Mouse (Mus musculus) megakaryocyte, adult 5-6 weeks (primary cell): ENCODE results near the gene Olfm1. TPM values are rescaled to one million over a fixed set of nuclear protein-coding genes. Genes with fewer than 3 reads are reported as not detected.
A peak's percentile ranks its signal among the peaks of the same experiment; 100 is the strongest.

Experiments
- ATAC-seq: 2 replicates; pipeline ENCODE4 v1.8.0; 2016; ENCODE audit warnings: mild to moderate bottlenecking, inconsistent platforms; ENCODE audit not compliant: poor library complexity, severe bottlenecking
- total RNA-seq, 2 experiments: library from RNA; stranded (forward) in 1 of 2; stranded (reverse) in 1 of 2; fragments of 153-499, 151-499 nt in 1 of 2; fragments of 221-1000, 200-1000 nt in 1 of 2; gene quantifications; 2 replicates each; pipeline versions ENCODE4 v1.2.3 to v1.2.4; 2015 to 2017

The Olfm1 gene
- total RNA-seq (2015): 101 and 108 TPM in 2 replicates
- 66.1 and 67.4 TPM in 2 replicates for total RNA-seq (2017)

DNA sequence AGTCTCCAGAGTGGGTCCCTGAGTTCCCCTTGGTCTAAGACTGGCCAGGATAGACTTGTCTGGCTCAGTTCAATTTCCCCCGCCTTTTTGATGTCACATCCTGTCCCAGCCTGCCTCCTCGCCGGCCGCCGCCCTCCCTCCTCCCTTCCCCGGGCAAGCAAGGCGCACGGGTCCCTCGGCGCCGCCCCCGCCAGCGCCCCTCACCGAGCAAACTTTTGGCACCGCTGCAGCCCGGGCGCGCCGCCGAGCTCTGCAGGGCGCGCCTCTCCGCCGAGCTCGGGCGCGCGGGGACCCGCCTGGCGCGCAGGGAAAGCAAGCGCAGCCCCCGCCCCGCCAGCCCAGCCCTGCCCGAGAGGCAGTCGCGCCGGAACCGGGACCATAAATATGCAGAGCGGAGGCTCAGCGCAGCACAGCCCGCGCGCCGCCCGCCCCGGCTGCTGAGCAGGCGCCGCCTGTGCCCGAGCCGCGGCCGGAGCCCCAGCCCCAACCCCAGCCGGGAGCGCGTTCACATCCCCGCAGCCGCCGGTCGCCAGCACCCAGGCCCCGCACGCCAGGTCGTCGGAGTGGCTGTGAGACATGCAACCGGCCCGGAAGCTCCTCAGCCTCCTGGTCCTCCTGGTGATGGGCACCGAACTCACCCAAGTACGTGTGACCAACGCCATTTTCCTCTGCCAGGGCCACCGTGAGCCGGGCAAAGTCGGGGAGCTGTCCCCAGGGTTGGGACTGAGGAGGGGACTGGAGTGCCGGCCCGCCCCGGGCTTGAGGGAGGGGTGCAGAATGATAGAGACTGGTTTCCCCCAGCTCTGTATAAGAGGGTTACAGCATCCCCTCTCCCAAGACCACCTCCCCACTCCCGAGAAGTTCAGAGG, at the start of gene Olfm1:
Gene Olfm1, plus strand, starts transcription at position 172 of the 869 bp plus-strand sequence.
- peak; percentile 40; the same call in 1 of the 2 replicates for ATAC-seq

DNA sequence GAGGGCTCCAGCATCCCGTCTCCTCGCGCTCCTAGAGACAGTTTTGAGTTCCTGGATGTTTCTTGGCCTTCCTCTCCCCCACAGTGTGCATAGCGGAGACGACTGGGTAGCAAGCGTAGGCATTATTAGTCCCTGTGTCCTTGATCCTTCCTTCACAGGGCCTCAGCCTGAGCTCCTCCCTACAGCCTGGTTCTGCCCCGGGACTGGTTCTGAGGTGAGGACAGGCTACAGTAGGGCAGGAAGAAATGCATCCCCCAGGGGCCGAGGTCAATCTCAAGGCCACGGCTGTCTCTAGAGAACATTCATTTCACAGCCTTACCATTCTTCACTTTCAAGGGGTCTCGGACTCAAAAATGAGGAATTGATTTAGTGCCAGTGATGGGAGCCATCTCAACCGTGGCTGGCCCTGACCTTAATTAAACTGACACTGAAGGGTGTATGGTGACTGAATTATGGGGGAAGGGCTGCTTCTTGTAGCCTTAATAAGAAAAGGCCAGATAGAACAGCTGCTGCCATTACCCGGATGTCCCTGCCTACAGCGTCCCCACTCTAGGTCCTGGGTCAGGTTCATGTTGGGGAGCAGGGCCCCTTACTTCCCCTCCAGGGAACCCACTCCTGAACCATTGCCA, 49.3 kb upstream of the Olfm1 start:
- ATAC-seq: no peak

DNA sequence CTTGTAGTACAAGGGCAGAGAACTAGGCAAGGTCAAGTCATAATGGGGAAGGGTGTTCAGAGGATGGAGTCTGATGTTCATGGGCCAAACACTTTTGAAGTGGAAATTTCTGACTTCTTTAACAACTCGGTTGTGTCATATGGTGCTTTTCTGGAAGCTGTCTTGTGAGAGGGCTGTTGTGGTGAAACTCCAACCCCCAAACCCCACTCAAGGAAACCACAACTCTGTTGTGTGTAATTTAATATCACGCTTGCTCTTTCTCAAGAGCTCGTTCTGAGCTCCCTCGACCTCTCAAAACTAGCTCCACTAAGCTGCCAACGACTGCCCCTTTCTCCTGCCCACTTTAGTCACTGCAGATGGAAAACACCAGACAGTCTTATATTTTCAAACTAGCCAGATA, 47.1 kb upstream of the Olfm1 start:
- ATAC-seq: peak; percentile 27; the same call in 1 of the 2 replicates

DNA sequence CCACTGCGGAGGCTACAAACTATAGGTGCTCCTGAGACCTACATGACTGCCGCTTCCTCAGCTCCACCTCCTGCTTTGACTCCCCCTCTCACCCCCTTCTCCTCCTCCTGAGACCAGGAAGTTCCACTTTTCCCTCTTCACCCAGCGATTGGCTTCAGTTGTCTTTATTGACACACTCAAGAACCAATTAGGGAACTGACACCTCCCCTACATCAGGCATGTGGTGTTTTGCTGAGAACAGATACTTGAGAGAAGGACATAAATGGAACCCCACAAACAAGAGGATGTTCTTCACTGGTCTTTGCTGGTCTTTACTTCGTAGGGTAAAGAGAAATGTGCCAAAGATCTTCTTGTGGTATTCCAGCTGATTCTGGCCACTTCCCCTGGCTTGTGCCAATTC, 46.6 kb upstream of the Olfm1 start:
- ATAC-seq: peak; percentile 82

DNA sequence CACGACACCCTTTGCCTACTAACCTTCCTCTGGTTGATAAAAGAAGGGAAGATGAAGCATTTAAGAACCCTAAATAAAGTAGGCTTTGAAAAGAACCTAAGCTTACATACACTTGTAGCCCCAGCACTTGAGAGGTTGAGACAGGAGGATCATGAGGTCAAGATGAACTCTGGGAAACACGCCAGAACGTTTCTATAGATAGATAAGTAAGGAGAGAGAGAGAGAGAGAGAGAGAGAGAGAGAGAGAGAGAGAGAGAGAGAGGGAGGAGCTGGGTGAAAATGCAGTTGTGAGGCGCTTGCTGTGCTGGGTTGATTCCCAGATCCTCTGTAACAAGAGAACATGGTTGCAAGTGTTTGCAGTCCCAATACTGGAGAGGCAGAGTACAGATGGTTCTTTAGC, 46.1 kb upstream of the Olfm1 start:
- no peak for ATAC-seq

DNA sequence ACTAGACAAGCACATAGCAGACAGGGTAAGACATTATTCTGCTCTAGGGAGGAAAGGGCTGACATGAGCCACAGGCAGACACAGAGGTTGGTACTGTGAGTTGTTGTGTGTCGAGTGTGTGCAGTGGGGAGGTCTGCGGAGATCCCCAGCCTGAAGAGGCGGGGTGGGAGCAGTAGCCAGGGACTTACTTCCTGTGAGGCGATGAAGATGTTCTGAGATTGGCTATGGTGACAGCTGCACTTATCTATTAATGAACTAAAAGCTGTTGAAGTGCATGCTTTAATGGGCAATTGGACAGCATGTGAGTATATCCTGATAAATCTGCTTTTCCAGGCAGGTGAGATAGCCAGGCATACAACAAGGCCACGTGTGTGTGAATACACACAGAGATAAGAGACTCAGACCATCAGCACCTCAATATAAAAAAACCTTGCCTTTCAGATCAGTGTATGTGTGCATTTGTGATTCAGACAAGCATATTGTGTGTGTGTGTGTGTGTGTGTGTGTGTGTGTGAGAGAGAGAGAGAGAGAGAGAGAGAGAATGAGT, 45.5 kb upstream of the Olfm1 start:
- ATAC-seq: no peak

DNA sequence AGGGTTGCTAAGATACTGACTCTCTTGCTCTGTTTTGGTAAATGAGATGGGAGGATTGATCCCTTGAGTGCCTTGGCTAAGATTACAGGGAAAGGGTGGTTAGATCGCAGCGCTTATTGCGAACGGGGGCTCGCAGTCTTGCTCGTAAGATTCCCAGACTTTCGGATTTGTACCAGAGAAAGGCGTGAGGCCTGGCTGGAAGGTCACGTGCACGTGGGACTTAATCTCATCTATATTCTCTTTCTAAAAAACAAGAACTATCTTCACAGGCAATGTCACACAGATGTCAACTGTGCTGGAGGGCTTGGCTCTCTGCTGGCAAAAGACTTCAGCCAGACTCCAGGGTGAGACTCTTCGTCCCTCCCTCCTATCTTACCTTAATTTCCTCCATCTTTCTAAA, 43.1 kb upstream of the Olfm1 start:
- no peak for ATAC-seq

DNA sequence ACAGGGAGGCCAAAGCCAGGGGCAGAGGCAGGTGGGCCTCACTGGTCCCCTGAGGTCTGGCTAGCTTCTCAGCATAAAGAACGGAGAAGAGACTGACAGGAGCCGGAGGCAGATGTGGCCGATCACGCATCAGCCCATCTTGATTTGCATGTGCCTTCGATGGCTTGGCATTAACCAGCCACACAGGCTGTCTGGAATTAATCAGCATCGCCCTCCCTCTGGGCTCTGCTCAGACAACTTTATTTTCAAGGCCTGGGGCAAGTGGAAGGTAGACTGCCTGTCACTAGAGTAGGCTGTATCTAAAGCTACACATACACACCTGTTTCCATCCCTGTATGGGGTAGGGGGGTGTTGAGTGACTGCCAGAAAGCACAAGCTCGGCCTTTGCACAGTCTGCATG, 32.2 kb upstream of the Olfm1 start:
- no peak for ATAC-seq

DNA sequence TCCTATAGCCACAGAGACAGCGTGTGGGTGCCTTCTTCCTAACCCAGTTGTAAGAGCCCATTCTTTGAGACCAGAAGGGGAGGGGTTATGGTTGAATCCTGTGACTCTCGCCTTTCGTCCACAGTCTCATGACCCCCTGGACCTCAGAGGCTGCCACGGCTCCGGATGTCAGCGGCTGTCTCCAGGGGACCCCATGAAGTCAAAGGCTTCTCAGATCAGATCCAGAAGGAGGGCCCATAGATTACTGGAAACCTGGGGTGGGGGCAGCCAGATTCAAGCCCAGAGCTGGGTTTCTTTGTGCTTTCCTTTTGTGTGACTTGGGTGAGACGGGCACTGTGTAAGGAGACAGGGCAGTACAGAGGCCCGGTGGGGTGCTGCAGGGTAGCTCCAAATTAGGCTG, 27.2 kb upstream of the Olfm1 start:
- no peak for ATAC-seq

DNA sequence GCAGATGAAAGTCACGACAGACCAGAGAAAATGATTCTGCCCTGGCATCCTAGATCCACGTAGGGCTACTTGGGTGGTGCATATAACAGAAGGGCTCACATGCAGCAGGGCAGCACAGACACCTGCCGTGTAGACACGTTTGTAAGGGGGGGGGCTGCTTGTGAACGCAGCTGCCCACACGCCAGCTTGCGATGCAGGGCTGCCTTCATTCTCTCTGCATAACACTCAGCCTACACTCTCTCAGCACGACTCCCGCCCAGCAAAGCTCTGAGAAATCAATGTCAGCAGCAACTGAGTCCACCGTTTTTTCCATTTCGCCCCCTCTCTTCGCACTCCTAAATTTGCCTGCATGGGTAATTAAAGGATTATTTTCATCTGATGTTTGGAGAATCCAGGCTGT, 23.5 kb upstream of the Olfm1 start:
- ATAC-seq: no peak

DNA sequence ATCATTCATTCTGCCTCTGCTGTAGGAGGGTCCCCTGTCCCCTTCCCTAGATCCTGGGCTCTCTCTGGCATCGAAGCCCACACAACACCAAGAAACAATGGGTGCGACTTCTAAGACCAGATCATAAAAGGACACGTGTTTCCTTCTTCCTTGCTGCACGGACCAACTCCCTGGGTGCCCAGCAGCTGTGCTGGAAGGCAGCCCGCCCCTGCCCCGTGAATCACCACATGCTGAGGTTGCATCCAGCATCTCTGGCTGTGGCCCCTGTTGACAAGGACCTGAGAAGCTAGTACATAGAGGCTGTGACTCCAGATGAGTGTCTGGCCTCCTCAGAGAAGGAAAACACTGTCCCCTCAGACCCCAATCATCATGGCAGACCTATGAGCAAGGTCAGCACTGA, 20.8 kb upstream of the Olfm1 start:
- no peak for ATAC-seq

DNA sequence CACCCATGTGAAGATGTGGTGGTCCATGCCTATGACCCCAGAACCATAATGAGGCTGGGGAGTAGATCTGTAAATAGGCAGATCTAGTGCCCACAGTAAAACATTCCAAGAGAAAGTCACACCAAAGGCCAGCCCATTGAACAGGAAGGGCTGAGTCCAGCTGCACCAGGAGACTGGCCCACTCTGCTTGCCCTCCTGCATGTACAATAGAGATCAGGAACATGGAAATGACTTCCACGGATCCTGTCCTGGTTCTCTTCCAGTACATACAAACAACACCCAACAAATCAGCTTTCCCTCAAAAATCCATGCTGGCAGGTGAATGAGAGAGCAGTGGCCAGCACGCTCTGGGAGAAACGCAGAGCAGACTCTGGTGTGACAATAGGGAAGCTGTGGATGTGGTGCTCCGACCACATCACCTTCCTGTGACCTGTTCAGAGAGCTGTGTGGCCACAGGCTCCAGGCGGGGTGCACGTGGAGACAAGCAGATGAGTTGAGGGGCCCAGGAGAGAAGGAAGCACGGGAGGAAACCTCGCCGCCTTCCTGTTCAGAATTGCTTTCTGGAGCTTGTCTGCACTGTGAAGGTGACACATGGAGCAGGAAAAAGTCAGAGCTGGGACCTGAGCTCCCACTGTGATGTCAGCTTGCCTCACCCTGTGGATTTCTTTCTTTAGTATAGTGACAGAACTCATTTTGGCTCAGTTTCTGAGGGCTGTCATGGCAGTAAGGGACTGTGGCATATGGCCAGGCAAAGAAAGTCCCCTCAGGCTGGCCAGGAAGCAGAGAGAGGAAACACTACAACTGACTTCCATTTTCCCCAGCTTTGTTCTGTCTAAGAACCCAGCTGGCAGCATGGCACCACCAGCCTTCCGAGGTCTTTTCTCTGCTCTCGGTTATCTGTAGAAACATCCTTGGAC, 19.3 kb upstream of the Olfm1 start:
- ATAC-seq: peak; percentile 83

DNA sequence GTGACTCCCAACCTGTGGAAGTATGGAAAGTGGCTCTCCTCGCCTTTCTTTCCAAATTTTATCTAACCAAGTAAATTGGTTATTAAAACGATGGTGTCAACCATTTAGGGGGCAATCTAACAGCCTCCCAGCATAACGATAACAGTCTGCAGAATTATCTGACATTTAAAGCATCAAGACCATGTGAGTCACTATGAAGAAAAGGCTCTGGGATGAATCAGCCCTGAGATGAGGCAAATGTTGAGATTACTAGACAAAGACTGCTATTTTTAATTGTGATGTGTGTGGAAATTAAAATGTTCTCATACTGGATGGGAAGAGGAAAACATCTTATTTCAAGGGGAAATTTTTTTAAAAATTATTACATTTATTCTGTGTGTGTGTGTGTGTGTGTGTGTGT, 18.4 kb upstream of the Olfm1 start:
- no peak for ATAC-seq

DNA sequence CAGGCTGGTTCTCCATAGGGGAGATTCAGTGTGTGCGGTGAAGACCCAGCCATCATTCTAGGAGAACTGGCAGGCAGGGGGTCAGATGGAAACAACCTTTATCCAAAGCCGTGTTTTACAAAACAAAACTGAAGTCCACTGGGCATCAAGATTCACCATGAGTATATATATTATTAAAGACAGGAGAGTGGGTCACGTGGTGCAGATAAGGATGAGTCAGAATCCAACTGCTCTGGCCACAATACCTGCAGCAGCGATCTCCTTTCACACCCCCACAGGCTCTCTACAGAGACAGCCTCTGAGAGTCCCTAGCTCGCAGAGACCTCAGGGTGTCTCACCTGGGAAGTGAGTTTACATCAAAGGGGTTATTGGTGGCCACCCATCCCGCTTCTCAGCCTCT, 14.2 kb upstream of the Olfm1 start:
- no peak for ATAC-seq

DNA sequence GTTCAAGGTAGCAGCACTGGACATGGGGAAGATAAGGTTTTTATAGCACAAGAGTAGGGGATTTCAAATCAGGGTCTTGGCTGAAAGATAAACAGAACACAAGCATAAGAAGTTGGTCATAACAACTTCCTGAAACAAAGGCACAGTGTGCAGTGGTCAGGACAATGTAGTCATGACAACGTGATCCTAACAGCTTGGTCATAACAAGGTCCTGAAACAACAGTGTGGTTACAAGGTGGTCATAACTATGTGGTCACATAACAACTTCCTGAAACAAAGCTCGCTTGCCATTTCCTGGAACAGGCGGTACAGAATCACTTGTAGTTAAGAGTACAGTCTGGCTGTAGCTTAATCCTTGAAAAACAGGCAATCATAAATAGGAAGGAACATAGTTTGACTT, 12.7 kb upstream of the Olfm1 start:
- ATAC-seq: peak; percentile 99

DNA sequence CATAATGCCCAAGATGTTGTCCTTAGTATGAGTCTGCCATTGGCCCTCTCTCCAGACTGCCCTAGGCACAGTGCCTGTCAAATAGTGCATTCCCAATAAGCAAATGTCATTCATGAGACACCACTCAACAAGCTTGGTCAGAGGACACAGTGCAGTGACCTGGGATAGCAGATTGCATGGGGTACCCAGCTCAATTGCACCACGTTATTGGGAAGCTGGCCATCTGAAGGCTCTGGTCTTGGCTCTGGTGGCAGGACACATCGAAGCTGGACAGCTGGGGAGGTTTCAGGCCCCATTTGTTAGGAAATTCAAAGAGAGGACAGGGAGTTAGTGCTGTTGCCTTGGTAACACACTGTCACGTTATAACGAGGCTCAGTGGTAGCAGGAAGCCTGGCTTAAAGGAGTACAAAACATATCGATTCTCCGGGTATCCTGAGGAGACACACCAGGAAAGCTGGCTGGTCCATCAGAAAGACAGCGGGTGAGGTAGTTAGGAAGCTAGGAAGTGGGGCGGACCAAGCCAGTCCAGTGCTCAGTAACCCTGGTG, 4.3 kb upstream of the Olfm1 start:
- no peak for ATAC-seq

DNA sequence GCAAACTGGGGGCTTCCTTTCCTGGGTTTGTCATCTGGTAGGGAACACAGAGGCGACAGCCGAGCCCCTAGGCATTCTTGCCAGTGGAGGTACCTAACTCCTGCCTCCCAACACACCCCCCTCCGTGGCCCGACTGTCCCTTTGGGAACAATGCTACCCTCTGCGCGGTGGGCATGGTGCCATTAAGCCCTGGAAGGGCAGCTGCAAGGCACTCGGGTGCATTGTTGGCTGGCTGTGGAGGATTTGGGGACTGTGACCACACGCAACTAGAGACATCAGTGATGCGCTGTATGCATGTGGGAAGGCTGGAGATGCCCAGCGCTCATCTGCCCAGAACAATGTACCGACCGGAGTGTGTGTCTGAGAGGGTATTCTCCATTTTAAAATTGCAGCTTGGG, 897 bp downstream of the Olfm1 start:
- no peak for ATAC-seq

DNA sequence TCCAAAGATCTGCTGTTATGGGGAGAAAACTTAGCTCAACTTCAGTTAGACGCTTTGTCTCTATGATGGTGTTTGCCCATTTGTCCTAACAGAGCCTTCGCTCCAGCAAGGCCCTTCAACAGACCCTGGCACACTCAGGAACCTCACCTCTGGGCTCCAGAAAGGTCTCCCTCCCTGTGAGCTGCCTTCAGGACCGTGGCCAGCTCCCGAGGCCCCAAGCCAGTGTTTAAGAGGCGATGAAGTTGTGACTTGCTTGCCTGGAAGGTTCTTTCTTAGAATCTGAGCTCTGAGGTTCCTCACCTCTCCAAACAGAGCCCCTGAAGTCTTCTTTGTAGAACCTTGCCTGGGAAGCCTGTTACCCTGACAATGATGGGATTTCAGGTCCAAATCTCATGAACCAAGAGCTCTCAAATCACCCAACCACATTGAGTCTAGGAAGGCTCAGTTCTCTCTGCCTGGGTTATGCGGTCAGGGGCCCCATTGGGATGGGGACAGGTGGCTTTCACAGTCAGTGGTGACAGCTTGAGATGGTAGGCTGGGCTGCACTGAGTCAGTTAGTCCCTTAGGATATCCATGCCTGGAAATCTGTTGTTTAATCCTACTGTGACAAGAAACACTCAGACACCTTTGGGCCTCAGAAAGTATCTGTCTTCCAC, 2.3 kb downstream of the Olfm1 start:
- no peak for ATAC-seq

DNA sequence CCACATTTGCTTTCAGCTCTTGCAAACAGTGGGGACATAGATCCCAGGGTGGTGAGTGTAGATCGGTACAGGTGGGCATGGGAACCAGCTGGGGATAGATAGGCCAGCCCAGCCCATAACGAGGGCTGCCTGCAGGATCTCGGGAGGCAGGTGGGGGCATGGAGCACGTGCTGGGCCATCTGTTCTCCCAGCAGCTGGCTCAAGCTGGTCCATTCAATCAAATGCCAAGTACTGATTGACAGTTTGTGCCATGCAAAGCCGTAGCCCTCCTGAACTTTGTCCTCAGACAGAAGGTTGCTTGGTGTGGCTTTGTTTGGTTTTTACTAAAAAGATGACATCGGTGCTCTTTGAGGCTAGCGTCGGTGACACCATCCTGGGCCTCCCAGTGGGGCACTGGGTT, 2.9 kb downstream of the Olfm1 start:
- no peak for ATAC-seq

DNA sequence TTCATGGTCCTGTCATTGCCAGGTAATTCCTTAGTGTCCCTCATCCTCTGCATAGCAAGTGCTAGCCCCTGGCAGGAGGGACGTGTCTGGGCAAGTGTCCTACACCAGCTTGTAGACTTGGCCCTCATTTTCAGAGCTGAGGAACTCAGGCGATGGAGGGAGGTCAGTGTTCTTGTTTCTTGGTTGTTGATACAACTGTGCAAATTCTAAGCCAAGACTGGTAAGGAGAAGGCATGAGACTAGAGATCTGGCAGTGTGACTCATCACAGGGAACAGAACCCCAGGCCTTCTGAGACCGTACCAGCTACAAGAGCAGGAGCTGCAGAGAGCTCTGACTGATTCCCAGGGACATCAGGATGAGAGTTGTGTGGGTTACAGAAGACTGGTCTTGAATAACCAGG, 8.6 kb downstream of the Olfm1 start:
- ATAC-seq: no peak
